Mouse (Mus musculus): ENCODE measurements around the gene Mast1. TPM values are rescaled to one million over a fixed set of nuclear protein-coding genes. Genes with fewer than 3 reads are reported as not detected.

The Mast1 gene
- polyA plus RNA-seq, 1 experiment, result not detected

- Histone ChIP-seq H3ac (ENCODE audit: control insufficient read depth, insufficient read length) (no peak overlapping the region), H3K27me3 (ENCODE audit: control insufficient read depth, insufficient read depth, insufficient read length) (peaks cover 8% of the 10 kb centered on the region), H3K4me2 (ENCODE audit: low read depth) (no peak overlapping the region), H3K36me3 (ENCODE audit: control insufficient read depth, insufficient read depth) (no peaks in the 10 kb centered on the region), H3K4me3 (no peak overlapping the region), H3K79me2 (ENCODE audit: control insufficient read depth, insufficient read depth) (no peaks in the 10 kb centered on the region)
- TF ChIP-seq SRF (IDR thresholded peaks at IDR 0.05; ENCODE audit: control insufficient read depth, insufficient read length, low read depth) (no peak), TCF12 (IDR thresholded peaks at IDR 0.05; ENCODE audit: insufficient read depth, poor library complexity, severe bottlenecking) (no peak)
Observed at GRCm38 (mm10) chr8:84921596-84921995, 15.6 kb downstream of the Mast1 start.

GRCm38 (mm10) chr8:84918646-84919045 lies 18.5 kb downstream of the Mast1 start:
- no peak overlapping the region for H3ac ChIP-seq (ENCODE audit: control insufficient read depth, insufficient read length)
- H3K27me3 ChIP-seq (ENCODE audit: control insufficient read depth, insufficient read depth, insufficient read length), result peaks cover 17% of the 10 kb centered on the region
- H3K36me3 ChIP-seq (ENCODE audit: control insufficient read depth, insufficient read depth), result no peaks in the 10 kb centered on the region
- no peaks in the 10 kb centered on the region for H3K79me2 ChIP-seq (ENCODE audit: control insufficient read depth, insufficient read depth)
- TF ChIP-seq MYOD1 (IDR thresholded peaks at IDR 0.05; ENCODE audit: control insufficient read depth in 1 of 3, insufficient read length in 2 of 3, low read depth in 2 of 3) (no peak), USF1 (IDR thresholded peaks at IDR 0.05; ENCODE audit: low read depth) (no peak), CEBPB (IDR thresholded peaks at IDR 0.05; ENCODE audit: insufficient read depth, poor library complexity, severe bottlenecking) (no peak), MYOG (IDR thresholded peaks at IDR 0.05; ENCODE audit: control insufficient read depth in 1 of 3, insufficient read depth in 1 of 3, insufficient read length in 2 of 3, low read depth in 2 of 3) (no peak), POLR2A (IDR thresholded peaks at IDR 0.05; ENCODE audit: insufficient read length, low read depth) (no peak), POLR2AphosphoS2 (IDR thresholded peaks at IDR 0.05; ENCODE audit: insufficient read length, low read depth) (no peak), E2F4 (IDR thresholded peaks at IDR 0.05; ENCODE audit: insufficient read depth) (no peak), SRF (IDR thresholded peaks at IDR 0.05; ENCODE audit: control insufficient read depth, insufficient read length, low read depth) (no peak), REST (IDR thresholded peaks at IDR 0.05; ENCODE audit: insufficient read depth, insufficient read length) (no peak), MAX (IDR thresholded peaks at IDR 0.05; ENCODE audit: low read depth) (no peak), TCF3 (IDR thresholded peaks at IDR 0.05; ENCODE audit: insufficient read length, low read depth) (no peak), TCF12 (IDR thresholded peaks at IDR 0.05; ENCODE audit: insufficient read depth, poor library complexity, severe bottlenecking) (no peak)
- H3K4me2 ChIP-seq (ENCODE audit: low read depth), result no peak overlapping the region
- no peak overlapping the region for H3K4me3 ChIP-seq

GRCm38 (mm10) chr8:84917781-84918180 lies 19.4 kb downstream of the Mast1 start:
- Histone ChIP-seq H3K4me3 (no peak overlapping the region), H3K79me2 (ENCODE audit: control insufficient read depth, insufficient read depth) (no peaks in the 10 kb centered on the region), H3K36me3 (ENCODE audit: control insufficient read depth, insufficient read depth) (no peaks in the 10 kb centered on the region), H3K27me3 (ENCODE audit: control insufficient read depth, insufficient read depth, insufficient read length) (peaks cover 17% of the 10 kb centered on the region), H3ac (ENCODE audit: control insufficient read depth, insufficient read length) (no peak overlapping the region), H3K4me2 (ENCODE audit: low read depth) (no peak overlapping the region)
- no peak for TF ChIP-seq MYOD1 (IDR thresholded peaks at IDR 0.05; ENCODE audit: control insufficient read depth in 1 of 3, insufficient read length in 2 of 3, low read depth in 2 of 3)
- TF ChIP-seq REST (IDR thresholded peaks at IDR 0.05; ENCODE audit: insufficient read depth, insufficient read length), result no peak
- no peak for TF ChIP-seq MAX (IDR thresholded peaks at IDR 0.05; ENCODE audit: low read depth)
- no peak for TF ChIP-seq SRF (IDR thresholded peaks at IDR 0.05; ENCODE audit: control insufficient read depth, insufficient read length, low read depth)
- no peak for TF ChIP-seq MYOG (IDR thresholded peaks at IDR 0.05; ENCODE audit: control insufficient read depth in 1 of 3, insufficient read depth in 1 of 3, insufficient read length in 2 of 3, low read depth in 2 of 3)
- no peak for TF ChIP-seq CEBPB (IDR thresholded peaks at IDR 0.05; ENCODE audit: insufficient read depth, poor library complexity, severe bottlenecking)
- no peak for TF ChIP-seq TCF12 (IDR thresholded peaks at IDR 0.05; ENCODE audit: insufficient read depth, poor library complexity, severe bottlenecking)
- TF ChIP-seq POLR2A (IDR thresholded peaks at IDR 0.05; ENCODE audit: insufficient read length, low read depth), result no peak

DNA sequence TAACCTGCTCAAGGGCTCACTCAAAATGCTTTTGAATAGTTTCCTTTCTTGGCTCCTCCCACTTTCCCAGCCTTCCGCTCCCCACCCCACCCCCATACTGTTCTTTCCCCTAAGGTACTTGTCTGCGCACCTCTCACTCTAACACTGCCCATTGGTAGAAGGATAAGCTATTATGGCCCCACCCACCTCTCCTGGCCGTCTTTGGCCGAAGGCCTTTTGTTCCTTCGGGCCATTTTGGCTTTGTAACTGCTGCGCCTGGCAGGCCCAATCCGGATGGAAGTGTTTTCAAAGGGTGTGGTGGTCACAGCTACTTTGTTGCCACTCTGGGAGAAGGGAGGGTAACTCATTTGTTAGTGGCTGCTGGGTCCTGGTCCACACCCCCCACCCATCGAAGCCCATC lies 21.9 kb downstream of the Mast1 start:
- no peak overlapping the region for H3K4me2 ChIP-seq (ENCODE audit: low read depth)
- no peak overlapping the region for H3ac ChIP-seq (ENCODE audit: control insufficient read depth, insufficient read length)
- H3K27me3 ChIP-seq (ENCODE audit: control insufficient read depth, insufficient read depth, insufficient read length), result peaks cover 17% of the 10 kb centered on the region
- no peaks in the 10 kb centered on the region for H3K36me3 ChIP-seq (ENCODE audit: control insufficient read depth, insufficient read depth)
- no peak overlapping the region for H3K4me3 ChIP-seq
- TF ChIP-seq MYOD1 (IDR thresholded peaks at IDR 0.05; ENCODE audit: control insufficient read depth in 1 of 3, insufficient read length in 2 of 3, low read depth in 2 of 3) (no peak), TCF12 (IDR thresholded peaks at IDR 0.05; ENCODE audit: insufficient read depth, poor library complexity, severe bottlenecking) (no peak), MAX (IDR thresholded peaks at IDR 0.05; ENCODE audit: low read depth) (no peak), TCF3 (IDR thresholded peaks at IDR 0.05; ENCODE audit: insufficient read length, low read depth) (no peak), MYOG (IDR thresholded peaks at IDR 0.05; ENCODE audit: control insufficient read depth in 1 of 3, insufficient read depth in 1 of 3, insufficient read length in 2 of 3, low read depth in 2 of 3) (no peak), POLR2A (IDR thresholded peaks at IDR 0.05; ENCODE audit: insufficient read length, low read depth) (no peak), USF1 (IDR thresholded peaks at IDR 0.05; ENCODE audit: low read depth) (no peak), REST (IDR thresholded peaks at IDR 0.05; ENCODE audit: insufficient read depth, insufficient read length) (no peak)
- no peaks in the 10 kb centered on the region for H3K79me2 ChIP-seq (ENCODE audit: control insufficient read depth, insufficient read depth)

GRCm38 (mm10) chr8:84913960-84914359 lies 23.2 kb downstream of the Mast1 start:
- H3K4me3 ChIP-seq, result no peak overlapping the region
- H3K4me2 ChIP-seq (ENCODE audit: low read depth), result no peak overlapping the region
- peaks cover 17% of the 10 kb centered on the region for H3K27me3 ChIP-seq (ENCODE audit: control insufficient read depth, insufficient read depth, insufficient read length)
- no peaks in the 10 kb centered on the region for H3K36me3 ChIP-seq (ENCODE audit: control insufficient read depth, insufficient read depth)
- H3ac ChIP-seq (ENCODE audit: control insufficient read depth, insufficient read length), result no peak overlapping the region
- TF ChIP-seq USF1 (IDR thresholded peaks at IDR 0.05; ENCODE audit: low read depth), result no peak
- TF ChIP-seq REST (IDR thresholded peaks at IDR 0.05; ENCODE audit: insufficient read depth, insufficient read length), result no peak
- TF ChIP-seq MYOD1 (IDR thresholded peaks at IDR 0.05; ENCODE audit: control insufficient read depth in 1 of 3, insufficient read length in 2 of 3, low read depth in 2 of 3), result no peak
- TF ChIP-seq POLR2AphosphoS2 (IDR thresholded peaks at IDR 0.05; ENCODE audit: insufficient read length, low read depth), result no peak
- TF ChIP-seq TCF3 (IDR thresholded peaks at IDR 0.05; ENCODE audit: insufficient read length, low read depth), result no peak
- TF ChIP-seq TCF12 (IDR thresholded peaks at IDR 0.05; ENCODE audit: insufficient read depth, poor library complexity, severe bottlenecking), result no peak
- no peak for TF ChIP-seq MYOG (IDR thresholded peaks at IDR 0.05; ENCODE audit: control insufficient read depth in 1 of 3, insufficient read depth in 1 of 3, insufficient read length in 2 of 3, low read depth in 2 of 3)
- no peak for TF ChIP-seq POLR2A (IDR thresholded peaks at IDR 0.05; ENCODE audit: insufficient read length, low read depth)
- TF ChIP-seq SRF (IDR thresholded peaks at IDR 0.05; ENCODE audit: control insufficient read depth, insufficient read length, low read depth), result no peak
- no peak for TF ChIP-seq CEBPB (IDR thresholded peaks at IDR 0.05; ENCODE audit: insufficient read depth, poor library complexity, severe bottlenecking)
- TF ChIP-seq E2F4 (IDR thresholded peaks at IDR 0.05; ENCODE audit: insufficient read depth), result no peak
- TF ChIP-seq MAX (IDR thresholded peaks at IDR 0.05; ENCODE audit: low read depth), result no peak
- H3K79me2 ChIP-seq (ENCODE audit: control insufficient read depth, insufficient read depth), result no peaks in the 10 kb centered on the region
